Mouse (Mus musculus): ENCODE results near the gene Vmn1r46. TPM values are rescaled to one million over a fixed set of nuclear protein-coding genes. Genes with fewer than 3 reads are reported as not detected.
"Not testable (repeated sequence)": the region's sequence is repeated elsewhere in the genome, so short reads cannot be mapped to it uniquely, and the experiment has no call there.

The Vmn1r46 gene
- not detected for total RNA-seq (2021)
- long read RNA-seq, experiment 1: 0 reads
- long read RNA-seq, experiment 2: 0 reads

DNA sequence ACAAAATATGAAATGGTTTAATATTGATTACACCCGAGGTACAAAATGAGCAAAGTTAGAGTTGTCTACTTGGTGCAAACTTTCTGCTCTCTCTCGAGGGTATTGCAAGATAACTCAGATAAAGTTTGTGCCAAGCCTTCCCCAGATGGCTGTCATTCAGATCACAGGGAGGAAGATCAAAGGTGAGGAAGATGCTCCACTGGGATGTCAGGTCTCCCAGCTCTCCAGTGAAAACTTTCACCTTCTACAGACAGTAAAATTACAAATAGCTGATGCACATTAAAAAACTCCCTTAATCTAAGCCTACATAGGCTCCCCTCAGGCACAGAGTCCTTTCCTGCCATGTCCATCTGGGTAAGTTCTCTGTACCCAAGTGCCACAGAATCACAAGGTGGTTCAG is at the start of gene Vmn1r46:
Gene Vmn1r46, plus strand, starts transcription at position 301 of the 400 bp plus-strand sequence.
- intact Hi-C loops (cut with DNase I): no loop called here
- DNase-seq (ENCODE audit: extremely low spot score in 1 of 2, low spot score in 2 of 2): no peak
- Histone ChIP-seq H3K27ac (no peak within 1 kb of the TSS), H3K4me3 (no peak within 1 kb of the TSS)
- TF ChIP-seq CTCF (IDR thresholded peaks at IDR 0.05): no peak

DNA sequence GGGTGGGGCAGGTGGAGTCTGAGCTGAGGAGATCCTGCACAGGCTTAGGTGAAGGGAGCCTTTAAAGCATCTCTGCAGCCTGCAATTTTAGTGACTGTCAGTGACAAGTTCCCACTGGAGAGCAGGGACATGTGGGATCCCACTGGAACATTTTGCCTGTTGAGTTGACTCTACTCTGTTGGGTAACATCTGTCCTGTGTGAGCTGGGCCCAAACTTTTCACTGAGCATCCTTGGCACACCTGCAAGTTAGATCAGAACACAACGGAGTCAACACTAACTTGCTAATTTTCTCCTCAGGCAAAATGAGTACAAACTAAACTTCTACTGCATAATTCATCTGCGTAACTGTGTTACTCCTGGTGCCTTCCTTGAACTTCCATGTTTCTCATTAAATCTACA is 28.6 kb upstream of the Vmn1r46 start, which contains the start of gene Vmn1r45:
Gene Vmn1r45, minus strand, starts transcription at position 101 of the 400 bp plus-strand sequence.
- H3K27ac ChIP-seq; intact Hi-C loops (cut with DNase I); DNase-seq (ENCODE audit: extremely low spot score in 1 of 2, low spot score in 2 of 2); H3K4me3 ChIP-seq: not testable (repeated sequence)

DNA sequence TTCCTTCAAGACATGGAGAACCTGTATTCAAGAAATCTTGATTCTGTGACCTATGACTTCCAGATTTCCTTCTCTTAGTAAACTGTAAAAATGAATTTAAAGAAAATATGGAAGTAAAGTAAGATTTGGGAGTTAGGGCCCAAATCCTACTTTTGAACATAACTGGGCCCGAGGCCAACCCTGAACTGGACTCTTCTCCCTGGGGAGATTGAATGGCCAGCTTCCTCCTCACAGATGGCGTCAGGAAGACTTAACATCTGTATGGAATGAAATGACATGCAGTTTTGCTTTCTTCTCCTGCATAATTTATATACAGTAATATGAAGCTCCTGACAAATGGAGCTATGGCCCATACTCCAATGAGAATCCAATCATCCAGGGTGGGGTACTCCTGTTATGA is 28.2 kb upstream of the Vmn1r46 start:
- no peak for DNase-seq (ENCODE audit: extremely low spot score in 1 of 2, low spot score in 2 of 2)
- intact Hi-C loops (cut with DNase I): no loop called here
- TF ChIP-seq CTCF (IDR thresholded peaks at IDR 0.05): no peak
- Histone ChIP-seq H3K4me3 (no peak overlapping the region), H3K27ac (no peak overlapping the region)

GRCm38 (mm10) chr6:89953556-89953955 is 15.6 kb upstream of the Vmn1r46 start:
- Histone ChIP-seq H3K27ac (no peak overlapping the region), H3K4me3 (no peak overlapping the region)
- TF ChIP-seq CTCF (IDR thresholded peaks at IDR 0.05): no peak
- no peak for DNase-seq (ENCODE audit: extremely low spot score in 1 of 2, low spot score in 2 of 2)
- intact Hi-C loops (cut with DNase I): loop anchor here (5.0 kb wide), 1 partner anchor 189 kb away; no protein-coding TSS in a partner anchor

DNA sequence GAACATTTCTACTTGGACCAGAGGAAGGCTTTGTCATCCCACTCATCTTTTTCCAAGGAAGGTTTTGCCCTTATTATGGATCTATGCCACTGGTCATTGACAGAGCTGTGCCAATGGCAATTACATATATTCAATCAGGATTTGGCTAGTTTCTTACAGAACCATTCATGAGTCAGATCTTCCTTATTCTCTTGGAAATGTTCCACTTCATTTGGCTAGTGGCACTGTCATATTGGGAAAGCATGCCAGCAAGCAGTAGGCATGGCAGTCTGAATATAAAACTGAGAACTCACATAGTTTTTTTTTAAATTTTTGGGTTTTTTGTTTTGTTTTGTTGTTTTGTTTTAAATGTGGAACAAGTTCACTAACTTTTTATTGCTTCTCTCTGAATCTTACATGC is 2.8 kb upstream of the Vmn1r46 start:
- intact Hi-C loops (cut with DNase I): no loop called here
- no peak for TF ChIP-seq CTCF (IDR thresholded peaks at IDR 0.05)
- Histone ChIP-seq H3K4me3 (no peak overlapping the region), H3K27ac (no peak overlapping the region)
- DNase-seq (ENCODE audit: extremely low spot score in 1 of 2, low spot score in 2 of 2): no peak

GRCm38 (mm10) chr6:89985989-89986388 is 16.9 kb downstream of the Vmn1r46 start:
- intact Hi-C loops (cut with DNase I): loop anchor here (10.0 kb wide), 1 partner anchor 301 kb away; no protein-coding TSS in a partner anchor

GRCm38 (mm10) chr6:90015847-90016246 is 46.7 kb downstream of the Vmn1r46 start, which contains the start of gene Vmn1r47:
Gene Vmn1r47 (plus strand): TSS chr6:90016147.
- intact Hi-C loops (cut with DNase I); DNase-seq (ENCODE audit: extremely low spot score in 1 of 2, low spot score in 2 of 2); H3K27ac ChIP-seq; H3K4me3 ChIP-seq: not testable (repeated sequence)

More at GRCm38 (mm10) chr6:89985989-89986388, 16.9 kb downstream of the Vmn1r46 start:
- no peak overlapping the region for H3K27ac ChIP-seq
- no peak overlapping the region for H3K4me3 ChIP-seq
- DNase-seq (ENCODE audit: extremely low spot score in 1 of 2, low spot score in 2 of 2): no peak
- TF ChIP-seq CTCF (IDR thresholded peaks at IDR 0.05): no peak; the same call in 1 of the 2 replicates

Other genes starting within 250 kb of the Vmn1r46 start
- not detected for gene Vmn1r41, start 228.5 kb upstream of the Vmn1r46 start, total RNA-seq (2021)
- gene Vmn1r42, start 92.9 kb upstream of the Vmn1r46 start, total RNA-seq (2021): not detected
- not detected for gene Vmn1r43, start 92.9 kb upstream of the Vmn1r46 start, total RNA-seq (2021)
- gene Vmn1r44, start 85.7 kb upstream of the Vmn1r46 start, total RNA-seq (2021): not detected
- gene Vmn1r45, start 28.7 kb upstream of the Vmn1r46 start, total RNA-seq (2021): not detected
- gene Vmn1r47, start 46.8 kb downstream of the Vmn1r46 start, total RNA-seq (2021): not detected
- not detected for gene Vmn1r48, start 67.5 kb downstream of the Vmn1r46 start, total RNA-seq (2021)
- gene Vmn1r49, start 109.2 kb downstream of the Vmn1r46 start, total RNA-seq (2021): not detected
- gene Vmn1r50, start 132.1 kb downstream of the Vmn1r46 start, total RNA-seq (2021): not detected
- not detected for gene Vmn1r51, start 153.3 kb downstream of the Vmn1r46 start, total RNA-seq (2021)
- not detected for gene Vmn1r52, start 205.5 kb downstream of the Vmn1r46 start, total RNA-seq (2021)
- not detected for gene V1ra8, start 233.5 kb downstream of the Vmn1r46 start, total RNA-seq (2021)

Measured in left cerebral cortex, adult 2 months (tissue).